ENCODE assay signal across 9 mouse cellular contexts in genomic region chr15:77857662-77858156, GRCm38 (mm10). TPM values are rescaled to one million over a fixed set of nuclear protein-coding genes. Genes with fewer than 3 reads are reported as not detected.
DNase-seq lines count a peak whose midpoint lies in the region; ATAC-seq and TF ChIP-seq lines count a peak whose summit lies in the region.
"Had no signal": no experiment of that assay in that cellular context is flagged by ENCODE, and none has a peak within 500 bp of the region (broad histone marks: within the 10 kb centered on the region; RNA-seq: fewer than 3 reads in every experiment).

No protein-coding gene starts in this region.

- 2% methylated on average over 25 of the region's 28 CpGs for WGBS in embryonic facial prominence, embryonic 14.5 days
- WGBS in heart, postnatal 0 days, result 5% methylated on average over 28 of the region's 28 CpGs
- WGBS in liver, embryonic 14.5 days (ENCODE audit: insufficient replicate concordance), result 10% methylated on average over 28 of the region's 28 CpGs
- 2% methylated on average over 28 of the region's 28 CpGs for WGBS in stomach, embryonic 15.5 days

- H3K9ac ChIP-seq in embryonic facial prominence, embryonic 14.5 days (ENCODE audit: low read depth, low read length), result peak overlapping the region; percentile 51
- H3K9ac ChIP-seq in heart, postnatal 0 days (replicated peaks; ENCODE audit: low read depth, low read length), result peak overlapping the region; percentile 13; the same call in 1 of the 2 replicates
- H3K9ac ChIP-seq in liver, embryonic 14.5 days (replicated peaks), result 0 out of 2 replicates have a peak overlapping the region, but pooled peaks have one; percentile 6
- H3K9ac ChIP-seq in stomach, embryonic 15.5 days, result no peak overlapping the region

- peak overlapping the region; percentile 40 for H3K4me3 ChIP-seq in embryonic facial prominence, embryonic 14.5 days (ENCODE audit: low read depth, low read length)
- H3K4me3 ChIP-seq in heart, postnatal 0 days (ENCODE audit: low read depth, low read length), result peak overlapping the region; percentile 41
- H3K4me3 ChIP-seq in liver, embryonic 14.5 days (ENCODE audit: insufficient read depth in 1 of 2, low read depth in 2 of 2, low read length in 2 of 2), result peak overlapping the region; percentile 46 to 57
- H3K4me3 ChIP-seq in stomach, embryonic 15.5 days (replicated peaks), result peak overlapping the region; percentile 33

- no peaks in the 10 kb centered on the region for H3K9me3 ChIP-seq in embryonic facial prominence, embryonic 14.5 days (ENCODE audit: control insufficient read depth, low read length)
- no peaks in the 10 kb centered on the region for H3K9me3 ChIP-seq in heart, postnatal 0 days (replicated peaks; ENCODE audit: control insufficient read depth, low read length)
- no peaks in the 10 kb centered on the region for H3K9me3 ChIP-seq in liver, embryonic 14.5 days (ENCODE audit: control insufficient read depth, low read length)
- no peaks in the 10 kb centered on the region for H3K9me3 ChIP-seq in stomach, embryonic 15.5 days

- H3K4me1 ChIP-seq in embryonic facial prominence, embryonic 14.5 days (ENCODE audit: control insufficient read depth, insufficient read depth, low read length), result peaks cover 7% of the 10 kb centered on the region
- peaks cover 14% of the 10 kb centered on the region for H3K4me1 ChIP-seq in heart, postnatal 0 days (ENCODE audit: control insufficient read depth, insufficient read depth)
- peaks cover 0 to 30% of the 10 kb centered on the region in 2 experiments for H3K4me1 ChIP-seq in liver, embryonic 14.5 days (replicated peaks; ENCODE audit: control insufficient read depth in 2 of 2, insufficient read depth in 2 of 2, low read length in 1 of 2)
- H3K4me1 ChIP-seq in stomach, embryonic 15.5 days, result peaks cover 12% of the 10 kb centered on the region; the same call in 1 of the 2 replicates

- TF ChIP-seq CTCF in heart, postnatal 0 days (IDR thresholded peaks at IDR 0.05; ENCODE audit: low read depth), result no peak
- 0 out of 2 replicates have a peak, but pooled peaks have one; percentile 6 for TF ChIP-seq CTCF in liver, embryonic 14.5 days (IDR thresholded peaks at IDR 0.05; ENCODE audit: low read depth)

- DNase-seq in layer of hippocampus, adult 11-12 months (ENCODE audit: low spot score), result peak; percentile 57
- DNase-seq in layer of hippocampus, adult 9-10 months (ENCODE audit: low spot score), result no peak
- peak; percentile 90 for DNase-seq in embryonic facial prominence, embryonic 14.5 days (ENCODE audit: low spot score)
- no peak for DNase-seq in heart, postnatal 0 days (ENCODE audit: low spot score)
- peak; percentile 94 for DNase-seq in kidney, postnatal 14 days
- peak in 1 of 3 experiments; percentile 48 for DNase-seq in liver, embryonic 14.5 days (ENCODE audit: low read depth in 3 of 3, low spot score in 3 of 3)
- peak; percentile 70 for DNase-seq in naive thymus-derived CD4-positive, alpha-beta T cell, adult 2 months (ENCODE audit: low read depth)

- H3K36me3 ChIP-seq in embryonic facial prominence, embryonic 14.5 days (ENCODE audit: control insufficient read depth, insufficient read depth, low read length), result no peaks in the 10 kb centered on the region
- H3K36me3 ChIP-seq in heart, postnatal 0 days (replicated peaks; ENCODE audit: control insufficient read depth, insufficient read depth, low read length), result no peaks in the 10 kb centered on the region
- H3K36me3 ChIP-seq in liver, embryonic 14.5 days (replicated peaks; ENCODE audit: control insufficient read depth, insufficient read depth, low read depth), result no peaks in the 10 kb centered on the region
- H3K36me3 ChIP-seq in stomach, embryonic 15.5 days, result no peaks in the 10 kb centered on the region

- H3K27ac ChIP-seq in embryonic facial prominence, embryonic 14.5 days (replicated peaks; ENCODE audit: low read depth, low read length), result 0 out of 2 replicates have a peak overlapping the region, but pooled peaks have one; percentile 11
- no peak overlapping the region for H3K27ac ChIP-seq in heart, postnatal 0 days (ENCODE audit: low read depth)
- H3K27ac ChIP-seq in liver, embryonic 14.5 days, result no peak overlapping the region
- peak overlapping the region; percentile 71 for H3K27ac ChIP-seq in stomach, embryonic 15.5 days

- ATAC-seq in embryonic facial prominence, embryonic 14.5 days (ENCODE audit: low read depth), result peak; percentile 93
- peak; percentile 62 for ATAC-seq in heart, postnatal 0 days (ENCODE audit: insufficient read depth, low read depth)
- ATAC-seq in liver, embryonic 14.5 days (ENCODE audit: insufficient read depth), result peak; percentile 78
- ATAC-seq in stomach, embryonic 15.5 days (ENCODE audit: insufficient read depth, low FRiP score, low read depth), result peak; percentile 91

- TF ChIP-seq EP300 in heart, postnatal 0 days (IDR thresholded peaks at IDR 0.05; ENCODE audit: low read depth), result no peak
- TF ChIP-seq EP300 in liver, embryonic 14.5 days (IDR thresholded peaks at IDR 0.05; ENCODE audit: low read depth), result no peak

- H3K27me3 ChIP-seq in embryonic facial prominence, embryonic 14.5 days (replicated peaks; ENCODE audit: control insufficient read depth, insufficient read depth, low read length), result no peaks in the 10 kb centered on the region
- no peaks in the 10 kb centered on the region for H3K27me3 ChIP-seq in heart, postnatal 0 days (ENCODE audit: control insufficient read depth, insufficient read depth, low read length)
- H3K27me3 ChIP-seq in liver, embryonic 14.5 days (ENCODE audit: control insufficient read depth, insufficient read depth, low read length), result no peaks in the 10 kb centered on the region
- no peaks in the 10 kb centered on the region for H3K27me3 ChIP-seq in stomach, embryonic 15.5 days (replicated peaks)
- H3K27me3 ChIP-seq: CH12.LX had no signal

- peak overlapping the region; percentile 74 for H3K4me2 ChIP-seq in embryonic facial prominence, embryonic 14.5 days (ENCODE audit: low read depth, low read length)
- peak overlapping the region; percentile 66 for H3K4me2 ChIP-seq in heart, postnatal 0 days (ENCODE audit: low read depth, low read length)
- peak overlapping the region; percentile 65 for H3K4me2 ChIP-seq in liver, embryonic 14.5 days (ENCODE audit: low read depth)
- peak overlapping the region; percentile 64 for H3K4me2 ChIP-seq in stomach, embryonic 15.5 days

RNA-seq across cellular contexts. Expression of gene Myh9, which starts 15.7 kb away (rescaled TPM):
- polyA plus RNA-seq in embryonic facial prominence, embryonic 14.5 days (2014; fragmentation: Nextera tagmentation; extraction: Ambion mirVana), result 48.8 and 53.7 TPM in 2 replicates
- 62.0 and 63.6 TPM in 2 replicates for total RNA-seq in heart, postnatal 0 days (2014; rRNA removed; ENCODE audit: low replicate concordance)
- polyA plus RNA-seq in heart, postnatal 0 days (2015; fragmentation: Nextera tagmentation; extraction: Ambion mirVana), result 15.7 and 17.5 TPM in 2 replicates
- polyA plus RNA-seq in liver, embryonic 14.5 days (2012; rRNA removed), result 14.2 and 21.9 TPM in 2 replicates
- polyA plus RNA-seq in liver, embryonic 14.5 days (2014; fragmentation: Nextera tagmentation; extraction: Ambion mirVana), result 21.3 and 23.1 TPM in 2 replicates
- 57.0 TPM in 2 replicates for polyA plus RNA-seq in stomach, embryonic 15.5 days (2015; fragmentation: Nextera tagmentation; extraction: Ambion mirVana)

Comparison
In these comparisons a context has a peak if more than half of its experiments do, and no peak if none do; other contexts are left out.
1. DNase-seq: peak in layer of hippocampus, adult 11-12 months (single experiment), embryonic facial prominence, embryonic 14.5 days (single experiment), kidney, postnatal 14 days (single experiment) and naive thymus-derived CD4-positive, alpha-beta T cell, adult 2 months (single experiment); none in layer of hippocampus, adult 9-10 months (single experiment) and heart, postnatal 0 days (single experiment).
2. H3K27ac ChIP-seq: peak in embryonic facial prominence, embryonic 14.5 days (single experiment) and stomach, embryonic 15.5 days (single experiment); none in heart, postnatal 0 days (single experiment) and liver, embryonic 14.5 days (single experiment).
3. Peak in every context shown above with its lines, with median percentiles within 50 percentile points of each other: ATAC-seq, H3K4me2 ChIP-seq and H3K4me3 ChIP-seq.